ENCODE assay signal across 10 mouse cellular contexts in the genomic region with DNA sequence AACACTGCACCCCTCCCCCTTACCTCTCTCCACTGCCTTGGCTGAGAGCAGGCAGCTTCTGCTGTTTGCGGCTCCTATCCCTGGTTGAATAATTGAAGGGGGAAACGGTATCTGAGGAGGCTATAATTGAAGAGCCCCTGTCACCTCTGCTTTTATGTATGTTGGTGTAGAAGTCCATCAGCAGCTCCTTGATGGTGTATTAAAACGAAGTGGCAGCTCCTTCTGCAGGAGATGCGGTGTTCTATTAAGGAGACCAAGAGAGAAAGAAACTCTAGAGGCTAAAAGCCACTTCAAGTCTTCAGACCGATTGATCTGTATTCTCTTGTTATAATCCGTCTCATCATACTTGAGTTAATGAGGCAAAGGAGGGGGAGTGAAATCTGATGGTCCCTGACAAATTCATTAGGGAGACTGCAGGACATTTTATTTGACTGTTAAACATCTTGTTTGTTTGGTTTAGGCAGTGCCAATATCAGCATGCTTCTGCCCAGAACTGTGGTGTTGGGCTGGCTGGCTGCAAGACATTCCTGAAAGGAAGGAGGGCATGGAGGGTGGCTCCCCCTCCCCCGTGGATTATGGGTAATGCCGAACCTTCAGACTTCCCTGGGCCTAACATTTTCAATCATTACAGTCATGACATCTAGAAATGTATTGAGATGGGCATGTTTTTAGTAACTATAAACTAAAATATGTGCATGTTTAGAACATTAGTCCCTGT. TPM values are rescaled to one million over a fixed set of nuclear protein-coding genes. Genes with fewer than 3 reads are reported as not detected.
DNase-seq lines count a peak whose midpoint lies in the region; ATAC-seq and TF ChIP-seq lines count a peak whose summit lies in the region.
"Had no signal": no experiment of that assay in that cellular context is flagged by ENCODE, and none has a peak within 500 bp of the region (broad histone marks: within the 10 kb centered on the region; RNA-seq: fewer than 3 reads in every experiment).

No protein-coding gene starts in this region.

- peaks cover 62% of the 10 kb centered on the region for H3K27me3 ChIP-seq in forebrain, postnatal 0 days (ENCODE audit: insufficient read depth, low read length)
- H3K27me3 ChIP-seq in forebrain, embryonic 14.5 days (replicated peaks; ENCODE audit: control insufficient read depth, insufficient read depth, low read length), result peaks cover 73% of the 10 kb centered on the region
- H3K27me3 ChIP-seq in embryonic facial prominence, embryonic 10.5 days (replicated peaks; ENCODE audit: low read depth, poor library complexity, severe bottlenecking), result peaks cover 88% of the 10 kb centered on the region
- H3K27me3 ChIP-seq in intestine, embryonic 16.5 days (replicated peaks; ENCODE audit: control insufficient read depth, insufficient read depth, low read length), result no peaks in the 10 kb centered on the region
- peaks cover 32% of the 10 kb centered on the region for H3K27me3 ChIP-seq in neural tube, embryonic 11.5 days (ENCODE audit: control insufficient read depth, insufficient read depth, low read length)

- H3K9ac ChIP-seq in forebrain, postnatal 0 days, result no peak overlapping the region
- H3K9ac ChIP-seq in forebrain, embryonic 14.5 days (ENCODE audit: low read length), result no peak overlapping the region
- peak overlapping the region; percentile 69 for H3K9ac ChIP-seq in intestine, embryonic 16.5 days (ENCODE audit: low read depth, low read length)
- no peak overlapping the region for H3K9ac ChIP-seq in neural tube, embryonic 11.5 days (ENCODE audit: low read length)
- H3K9ac ChIP-seq: lung, embryonic 15.5 days had no signal

- no peak overlapping the region for H3K4me3 ChIP-seq in forebrain, postnatal 0 days (ENCODE audit: low read depth, low read length)
- no peak overlapping the region for H3K4me3 ChIP-seq in forebrain, embryonic 14.5 days (ENCODE audit: low read depth, low read length)
- H3K4me3 ChIP-seq in embryonic facial prominence, embryonic 10.5 days, result peak overlapping the region; percentile 83
- peak overlapping the region; percentile 36 for H3K4me3 ChIP-seq in intestine, embryonic 16.5 days (ENCODE audit: low read length)
- H3K4me3 ChIP-seq in neural tube, embryonic 11.5 days (ENCODE audit: low read depth, low read length), result no peak overlapping the region
- H3K4me3 ChIP-seq: lung, embryonic 15.5 days had no signal

- no peak for TF ChIP-seq CTCF in forebrain, postnatal 0 days (IDR thresholded peaks at IDR 0.05; ENCODE audit: low read depth)

- no peak overlapping the region for H3K4me2 ChIP-seq in forebrain, postnatal 0 days (ENCODE audit: low read depth)
- no peak overlapping the region for H3K4me2 ChIP-seq in forebrain, embryonic 14.5 days (ENCODE audit: low read length)
- peak overlapping the region; percentile 47 for H3K4me2 ChIP-seq in intestine, embryonic 16.5 days (ENCODE audit: low read depth, low read length)
- H3K4me2 ChIP-seq in neural tube, embryonic 11.5 days (ENCODE audit: low read depth), result no peak overlapping the region
- H3K4me2 ChIP-seq: lung, embryonic 15.5 days had no signal

- no peak overlapping the region for H3K27ac ChIP-seq in forebrain, postnatal 0 days (ENCODE audit: low read depth, low read length)
- H3K27ac ChIP-seq in forebrain, embryonic 14.5 days (ENCODE audit: low read depth, low read length), result no peak overlapping the region
- H3K27ac ChIP-seq in embryonic facial prominence, embryonic 10.5 days (replicated peaks), result peak overlapping the region; percentile 88
- H3K27ac ChIP-seq in intestine, embryonic 16.5 days (ENCODE audit: low read length), result peak overlapping the region; percentile 86
- H3K27ac ChIP-seq in neural tube, embryonic 11.5 days (ENCODE audit: low read depth, low read length), result no peak overlapping the region
- H3K27ac ChIP-seq: lung, embryonic 15.5 days had no signal

- no peak for ATAC-seq in forebrain, postnatal 0 days
- no peak for ATAC-seq in forebrain, embryonic 14.5 days
- ATAC-seq in intestine, embryonic 16.5 days, result no peak
- ATAC-seq in neural tube, embryonic 11.5 days (ENCODE audit: insufficient read depth, low FRiP score, low TSS enrichment), result no peak

- WGBS in forebrain, postnatal 0 days, result 13% methylated on average over 8 of the region's 8 CpGs
- WGBS in forebrain, embryonic 14.5 days, result 3% methylated on average over 8 of the region's 8 CpGs
- 5% methylated on average over 8 of the region's 8 CpGs for WGBS in embryonic facial prominence, embryonic 10.5 days
- 33% methylated on average over 8 of the region's 8 CpGs for WGBS in intestine, embryonic 16.5 days
- 7% methylated on average over 8 of the region's 8 CpGs for WGBS in neural tube, embryonic 11.5 days

- H3K4me1 ChIP-seq in forebrain, postnatal 0 days (ENCODE audit: insufficient read depth), result peaks cover 9% of the 10 kb centered on the region; the same call in 1 of the 2 replicates
- peaks cover 12% of the 10 kb centered on the region for H3K4me1 ChIP-seq in forebrain, embryonic 14.5 days (ENCODE audit: control insufficient read depth, insufficient read depth, low read length)
- H3K4me1 ChIP-seq in embryonic facial prominence, embryonic 10.5 days, result peaks cover 62% of the 10 kb centered on the region
- no peaks in the 10 kb centered on the region for H3K4me1 ChIP-seq in intestine, embryonic 16.5 days (ENCODE audit: control insufficient read depth, insufficient read depth, low read length)
- peaks cover 15% of the 10 kb centered on the region for H3K4me1 ChIP-seq in neural tube, embryonic 11.5 days (ENCODE audit: control insufficient read depth, insufficient read depth, low read length)

- H3K36me3 ChIP-seq in forebrain, postnatal 0 days (ENCODE audit: insufficient read depth), result no peaks in the 10 kb centered on the region
- no peaks in the 10 kb centered on the region for H3K36me3 ChIP-seq in forebrain, embryonic 14.5 days (ENCODE audit: control insufficient read depth, insufficient read depth, low read length)
- H3K36me3 ChIP-seq in embryonic facial prominence, embryonic 10.5 days (replicated peaks), result peaks cover 7% of the 10 kb centered on the region; the same call in 1 of the 2 replicates
- H3K36me3 ChIP-seq in intestine, embryonic 16.5 days (ENCODE audit: control insufficient read depth, insufficient read depth, low read length), result no peaks in the 10 kb centered on the region
- H3K36me3 ChIP-seq in neural tube, embryonic 11.5 days (ENCODE audit: control insufficient read depth, insufficient read depth, low read length), result no peaks in the 10 kb centered on the region
- H3K36me3 ChIP-seq: lung, embryonic 15.5 days had no signal

- no peaks in the 10 kb centered on the region for H3K9me3 ChIP-seq in forebrain, postnatal 0 days (ENCODE audit: low read length)
- H3K9me3 ChIP-seq in forebrain, embryonic 14.5 days (replicated peaks; ENCODE audit: control insufficient read depth, low read length), result no peaks in the 10 kb centered on the region
- H3K9me3 ChIP-seq in embryonic facial prominence, embryonic 10.5 days, result no peaks in the 10 kb centered on the region
- H3K9me3 ChIP-seq in intestine, embryonic 16.5 days (ENCODE audit: control insufficient read depth, low read length), result no peaks in the 10 kb centered on the region
- no peaks in the 10 kb centered on the region for H3K9me3 ChIP-seq in neural tube, embryonic 11.5 days (ENCODE audit: control insufficient read depth, low read length)
- H3K9me3 ChIP-seq: lung, embryonic 15.5 days had no signal

- DNase-seq in forebrain, postnatal 0 days, result peak; percentile 75
- no peak for DNase-seq in forebrain, embryonic 14.5 days (ENCODE audit: low spot score)
- DNase-seq in embryonic facial prominence, embryonic 10.5 days (ENCODE audit: low spot score), result peak; percentile 53
- DNase-seq in neural tube, embryonic 11.5 days (ENCODE audit: low spot score), result peak; percentile 23
- DNase-seq in gastrocnemius, adult 8-10 months (ENCODE audit: low spot score in 2 of 2), result no peak
- DNase-seq in adrenal gland, postnatal 10 days, result no peak
- DNase-seq in gastrocnemius, adult 18-20 months (ENCODE audit: low spot score), result no peak

RNA-seq across cellular contexts. Expression of a gene that starts 2.7 kb away (rescaled TPM):
- total RNA-seq in forebrain, postnatal 0 days (2014; rRNA removed), result 1.3 and 2.3 TPM in 2 replicates
- polyA plus RNA-seq in forebrain, postnatal 0 days (2015; fragmentation: Nextera tagmentation; extraction: Ambion mirVana), result 1.0 and 2.4 TPM in 2 replicates
- 2.9 and 3.0 TPM in 2 replicates for polyA plus RNA-seq in forebrain, embryonic 14.5 days (2014; fragmentation: Nextera tagmentation; extraction: Ambion mirVana)
- 116 and 134 TPM in 2 replicates for polyA plus RNA-seq in embryonic facial prominence, embryonic 10.5 days (2016; fragmentation: Nextera tagmentation; extraction: Ambion mirVana)
- 96.7 and 107 TPM in 2 replicates for polyA plus RNA-seq in intestine, embryonic 16.5 days (2015; fragmentation: Nextera tagmentation; extraction: Ambion mirVana)
- 93.4 and 98.3 TPM in 2 replicates for polyA plus RNA-seq in neural tube, embryonic 11.5 days (2014; fragmentation: Nextera tagmentation; extraction: Ambion mirVana)
- not detected for total RNA-seq in gastrocnemius, adult 8-10 months (2022)
- 1 to 10 TPM; 6.6 to 8.0 TPM for total RNA-seq in adrenal gland, postnatal 10 days (2021)
- total RNA-seq in gastrocnemius, adult 18-20 months (2021), result under 1 TPM in 1 of 2 experiments, not detected in 1; 0.23 TPM
- total RNA-seq: layer of hippocampus, postnatal 10 days had no signal

Comparison
In these comparisons a context has a peak if more than half of its experiments do, and no peak if none do; other contexts are left out.
1. DNase-seq: peak in forebrain, postnatal 0 days (single experiment), embryonic facial prominence, embryonic 10.5 days (single experiment) and neural tube, embryonic 11.5 days (single experiment); none in forebrain, embryonic 14.5 days (single experiment), gastrocnemius, adult 8-10 months (0 of 2), adrenal gland, postnatal 10 days (single experiment) and gastrocnemius, adult 18-20 months (single experiment).
2. H3K27ac ChIP-seq: peak in embryonic facial prominence, embryonic 10.5 days (single experiment) and intestine, embryonic 16.5 days (single experiment); none in forebrain, postnatal 0 days (single experiment), forebrain, embryonic 14.5 days (single experiment) and neural tube, embryonic 11.5 days (single experiment).
3. H3K4me3 ChIP-seq: peak in embryonic facial prominence, embryonic 10.5 days (single experiment) and intestine, embryonic 16.5 days (single experiment); none in forebrain, postnatal 0 days (single experiment), forebrain, embryonic 14.5 days (single experiment) and neural tube, embryonic 11.5 days (single experiment).
4. RNA of a gene that starts 2.7 kb away (polyA plus RNA-seq): 116 to 134 TPM in embryonic facial prominence, embryonic 10.5 days, 96.7 to 107 TPM in intestine, embryonic 16.5 days and 93.4 to 98.3 TPM in neural tube, embryonic 11.5 days; 2.9 to 3.0 TPM in forebrain, embryonic 14.5 days and 1.0 to 2.4 TPM in forebrain, postnatal 0 days; every median in the first group is over 10 times any median in the second.